Mouse (Mus musculus) embryonic facial prominence, embryonic 11.5 days (tissue): ENCODE measurements around the gene Enox1. TPM values are rescaled to one million over a fixed set of nuclear protein-coding genes. Genes with fewer than 3 reads are reported as not detected.
A peak's percentile ranks its signal among the peaks of the same experiment; 100 is the strongest.

Source experiments
- ATAC-seq: fragments of 200-750 bp; cut with Nextera tagmentation; replicated peaks from 2 replicates; pipeline ENCODE4 v1.8.0; 2017; ENCODE audit warnings: low read depth; ENCODE audit not compliant: insufficient number of reproducible peaks, low FRiP score, low TSS enrichment
- DNase-seq: peaks from one replicate; pipeline ENCODE4 v3.0.0-alpha.2; 2015; ENCODE audit warnings: low spot score
- H3K27ac ChIP-seq: fragments of 300-500 bp; sonication (generic); replicated peaks from 2 replicates; pipeline ENCODE4 v1.5.1; 2014; ENCODE audit warnings: mild to moderate bottlenecking, low read depth, low read length, control low read depth
- H3K27me3 ChIP-seq: fragments of 300-500 bp; sonication (generic); 2 replicates; pipeline ENCODE4 v1.6.1; 2014; ENCODE audit warnings: mild to moderate bottlenecking, low read length, moderate library complexity, mixed read lengths; ENCODE audit not compliant: control insufficient read depth, insufficient read depth
- H3K36me3 ChIP-seq: fragments of 300-500 bp; sonication (generic); replicated peaks from 2 replicates; pipeline ENCODE4 v1.6.1; 2014; ENCODE audit warnings: low read depth, mild to moderate bottlenecking, low read length, moderate library complexity, mixed read lengths; ENCODE audit not compliant: control insufficient read depth, insufficient read depth
- H3K4me1 ChIP-seq: fragments of 300-500 bp; sonication (generic); 2 replicates; pipeline ENCODE4 v1.6.1; 2014; ENCODE audit warnings: low read length, mixed read lengths; ENCODE audit not compliant: control insufficient read depth, insufficient read depth
- H3K4me2 ChIP-seq: fragments of 300-500 bp; sonication (generic); 2 replicates; pipeline ENCODE4 v1.6.1; 2014; ENCODE audit warnings: low read depth, mild to moderate bottlenecking, control low read depth, low read length, moderate library complexity
- H3K4me3 ChIP-seq: fragments of 300-500 bp; sonication (generic); 2 replicates; pipeline ENCODE4 v1.5.1; 2014; ENCODE audit warnings: low read depth, low read length, control low read depth
- H3K9ac ChIP-seq: fragments of 300-500 bp; sonication (generic); replicated peaks from 2 replicates; pipeline ENCODE4 v1.6.1; 2014; ENCODE audit warnings: mild to moderate bottlenecking, control low read depth, low read length
- H3K9me3 ChIP-seq: fragments of 300-500 bp; sonication (generic); replicated peaks from 2 replicates; pipeline ENCODE4 v1.6.1; 2016; ENCODE audit warnings: mild to moderate bottlenecking, low read length, inconsistent platforms, mixed read lengths; ENCODE audit not compliant: control insufficient read depth
- WGBS: fragments of 180-500 bp; shearing (Covaris S2); extraction: QIAGEN DNeasy Blood & Tissue Kit; methylation state at CpG from one replicate; pipeline ENCODE4 v1.1.7; 2014; 5-methylcytosine and 5-hydroxymethylcytosine counted together
- polyA plus RNA-seq: library from polyadenylated mRNA; unstranded; fragments of >200 nt; fragmentation: Nextera tagmentation; extraction: Ambion mirVana; gene quantifications from 2 replicates; pipeline ENCODE4 v1.2.1, GENCODE M21; 2014

The Enox1 gene
- polyA plus RNA-seq, 1 experiment from 2014 or later = 9.6 TPM

DNA sequence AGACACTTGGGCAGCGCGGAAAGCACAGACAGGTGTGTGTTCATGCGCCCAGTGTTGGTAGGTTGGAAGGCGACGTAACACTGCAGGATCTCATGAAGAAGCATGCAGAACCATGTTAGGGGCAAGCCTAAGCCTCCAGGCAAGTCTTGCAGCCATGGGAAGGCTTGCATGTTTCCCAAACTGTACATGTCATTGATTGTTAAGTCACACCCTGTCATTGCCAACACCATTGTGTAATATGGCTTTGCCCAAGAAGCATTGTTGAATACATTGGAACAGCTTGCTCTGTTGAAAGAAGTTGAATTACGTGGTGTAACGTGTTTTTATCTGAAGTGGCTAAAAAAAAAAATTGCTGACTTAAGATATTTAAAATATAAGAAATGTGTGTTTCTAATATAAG, 162.8 kb downstream of the Enox1 start:
- no peaks in the 10 kb centered on the region for H3K9me3 ChIP-seq
- DNase-seq (no peak), ATAC-seq (no peak)
- H3K4me2 ChIP-seq = no peak overlapping the region
- H3K9ac ChIP-seq = no peak overlapping the region
- H3K4me3 ChIP-seq = no peak overlapping the region
- no peaks in the 10 kb centered on the region for H3K4me1 ChIP-seq
- no peak overlapping the region for H3K27ac ChIP-seq
- WGBS = 93% methylated on average over 7 of the region's 7 CpGs
- H3K27me3 ChIP-seq = no peaks in the 10 kb centered on the region
- no peaks in the 10 kb centered on the region for H3K36me3 ChIP-seq

DNA sequence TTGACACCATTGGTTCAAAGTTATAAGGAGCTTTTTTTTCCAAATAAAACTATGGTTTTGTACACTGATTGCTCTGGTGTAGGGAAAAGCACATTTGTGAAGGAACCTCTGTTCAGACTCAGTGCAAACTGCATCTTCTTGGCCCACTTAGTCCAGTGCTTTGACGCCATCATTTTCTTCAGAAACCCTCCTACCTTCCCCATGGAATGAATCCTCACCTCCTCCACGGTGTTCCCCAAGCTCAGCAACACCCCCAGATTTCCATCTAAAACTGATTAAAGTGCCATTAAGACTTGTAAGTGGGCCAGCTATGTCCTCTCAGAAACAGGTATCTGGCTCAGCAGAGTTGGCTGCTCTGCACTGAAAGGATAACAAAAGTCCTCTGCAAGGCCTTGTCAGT, 167.8 kb downstream of the Enox1 start:
- no peaks in the 10 kb centered on the region for H3K9me3 ChIP-seq
- H3K9ac ChIP-seq = no peak overlapping the region
- no peaks in the 10 kb centered on the region for H3K36me3 ChIP-seq
- 86% methylated on average over 2 of the region's 2 CpGs for WGBS
- H3K4me2 ChIP-seq = no peak overlapping the region
- ATAC-seq (no peak), DNase-seq (no peak)
- no peaks in the 10 kb centered on the region for H3K4me1 ChIP-seq
- no peaks in the 10 kb centered on the region for H3K27me3 ChIP-seq
- H3K4me3 ChIP-seq = no peak overlapping the region
- no peak overlapping the region for H3K27ac ChIP-seq

DNA sequence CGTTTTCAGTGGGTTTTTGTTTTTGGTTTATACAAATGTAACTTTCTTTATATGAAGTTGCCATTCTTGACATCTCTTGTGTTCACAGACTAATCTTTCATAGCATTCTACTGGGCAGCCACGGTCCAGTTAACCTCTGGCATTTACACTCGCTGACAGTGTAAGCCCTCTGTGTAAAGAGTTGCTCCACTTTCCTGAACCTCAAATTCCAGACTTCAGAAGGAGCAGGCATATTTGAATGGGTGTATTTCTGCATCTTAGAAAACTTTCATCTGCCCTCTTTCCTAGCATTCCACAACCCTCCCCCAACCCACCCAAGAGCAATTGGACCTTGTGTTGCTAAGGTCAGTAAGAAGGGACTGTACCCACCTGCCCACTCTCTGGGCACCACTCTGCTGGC, 171.1 kb downstream of the Enox1 start:
- Histone ChIP-seq H3K4me2 (no peak overlapping the region), H3K36me3 (no peaks in the 10 kb centered on the region), H3K9ac (no peak overlapping the region), H3K4me1 (no peaks in the 10 kb centered on the region), H3K27me3 (no peaks in the 10 kb centered on the region), H3K4me3 (no peak overlapping the region), H3K27ac (no peak overlapping the region), H3K9me3 (no peaks in the 10 kb centered on the region)
- no peak for DNase-seq
- ATAC-seq = no peak
- WGBS = 78% methylated on average over 3 of the region's 3 CpGs

DNA sequence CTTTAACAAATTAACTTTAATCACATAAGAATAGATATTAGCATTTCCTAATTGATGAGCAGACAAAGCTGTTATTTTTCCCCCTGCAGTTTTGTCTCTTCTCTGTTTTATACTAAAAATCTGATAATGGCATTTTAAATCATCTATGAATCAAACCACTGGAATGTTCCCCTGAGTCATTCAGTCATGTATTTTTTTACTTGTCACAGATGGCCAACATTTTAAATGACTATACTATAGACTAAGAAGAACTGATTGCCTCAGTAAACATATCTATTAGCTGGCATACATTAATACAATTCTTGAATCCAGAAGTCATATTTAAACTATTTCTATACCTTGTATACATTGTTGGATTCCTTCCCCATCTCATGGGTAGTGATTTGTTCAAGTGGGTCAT, 173.2 kb downstream of the Enox1 start:
- no peaks in the 10 kb centered on the region for H3K36me3 ChIP-seq
- no peak overlapping the region for H3K9ac ChIP-seq
- no peak for ATAC-seq
- no peaks in the 10 kb centered on the region for H3K27me3 ChIP-seq
- H3K4me1 ChIP-seq = no peaks in the 10 kb centered on the region
- no peak overlapping the region for H3K4me3 ChIP-seq
- H3K9me3 ChIP-seq = no peaks in the 10 kb centered on the region
- H3K27ac ChIP-seq = no peak overlapping the region
- no peak for DNase-seq
- no peak overlapping the region for H3K4me2 ChIP-seq

DNA sequence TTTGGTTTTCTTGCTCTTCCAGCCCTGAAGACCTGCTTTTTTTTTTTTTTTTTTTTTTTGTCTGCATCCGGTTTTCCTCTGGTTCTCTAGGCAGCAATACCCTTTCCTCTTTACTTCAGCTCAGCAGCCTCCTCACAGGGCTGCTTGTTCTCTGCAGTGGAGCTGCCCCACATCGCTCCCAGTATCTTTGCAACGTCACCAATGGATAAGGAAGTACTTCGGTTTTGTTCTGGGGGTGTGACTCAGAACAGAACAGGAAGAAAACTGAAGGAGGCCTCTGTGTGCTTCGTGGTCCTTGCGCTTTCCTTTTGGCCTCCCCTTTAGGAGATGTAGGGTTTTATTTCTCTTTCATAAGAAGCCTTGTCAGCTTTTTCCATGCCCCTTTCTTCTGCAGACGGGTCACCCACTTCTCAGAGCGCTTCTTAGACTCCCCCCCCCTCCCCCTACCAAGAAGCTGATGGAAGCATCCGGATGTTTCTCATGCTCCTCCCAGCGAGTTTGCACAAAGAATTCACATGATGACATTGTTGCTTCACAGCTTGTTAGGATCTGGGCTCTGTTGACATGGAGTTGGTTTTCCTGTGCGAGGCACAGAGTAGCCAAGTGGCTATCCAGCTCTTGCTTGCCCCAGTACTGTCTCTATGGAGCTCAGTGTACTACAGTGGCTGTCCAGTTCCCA, 187.2 kb downstream of the Enox1 start:
- no peak for DNase-seq
- H3K4me3 ChIP-seq = no peak overlapping the region
- no peak overlapping the region for H3K9ac ChIP-seq
- H3K9me3 ChIP-seq = no peaks in the 10 kb centered on the region
- no peaks in the 10 kb centered on the region for H3K36me3 ChIP-seq
- H3K4me1 ChIP-seq = no peaks in the 10 kb centered on the region
- H3K4me2 ChIP-seq = no peak overlapping the region
- 67% methylated on average over 11 of the region's 11 CpGs for WGBS
- no peak for ATAC-seq
- no peaks in the 10 kb centered on the region for H3K27me3 ChIP-seq
- H3K27ac ChIP-seq = no peak overlapping the region

DNA sequence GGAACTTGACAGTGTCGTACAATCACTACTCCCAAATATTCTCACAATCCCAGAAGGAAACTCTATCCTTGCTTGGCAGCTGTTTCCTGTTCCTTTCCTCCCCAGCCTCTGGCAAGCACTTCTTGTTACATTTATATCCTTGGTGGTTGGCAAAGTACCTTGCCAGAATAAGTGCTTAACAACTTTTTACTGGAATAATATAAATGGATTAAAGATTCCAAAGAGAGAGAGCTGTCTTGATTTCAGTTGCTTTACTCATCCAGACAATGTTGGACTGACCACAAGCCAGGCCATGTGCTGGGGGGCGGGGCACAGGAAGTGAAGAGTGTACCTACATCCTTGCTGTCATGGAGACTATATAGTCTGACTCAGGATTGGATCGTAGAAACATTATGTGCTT, 189.7 kb downstream of the Enox1 start:
- no peak for ATAC-seq
- Histone ChIP-seq H3K27me3 (no peaks in the 10 kb centered on the region), H3K27ac (no peak overlapping the region), H3K9me3 (no peaks in the 10 kb centered on the region), H3K4me3 (no peak overlapping the region), H3K36me3 (no peaks in the 10 kb centered on the region), H3K4me2 (no peak overlapping the region), H3K9ac (no peak overlapping the region), H3K4me1 (no peaks in the 10 kb centered on the region)
- 88% methylated on average over 3 of the region's 3 CpGs for WGBS
- DNase-seq = no peak

DNA sequence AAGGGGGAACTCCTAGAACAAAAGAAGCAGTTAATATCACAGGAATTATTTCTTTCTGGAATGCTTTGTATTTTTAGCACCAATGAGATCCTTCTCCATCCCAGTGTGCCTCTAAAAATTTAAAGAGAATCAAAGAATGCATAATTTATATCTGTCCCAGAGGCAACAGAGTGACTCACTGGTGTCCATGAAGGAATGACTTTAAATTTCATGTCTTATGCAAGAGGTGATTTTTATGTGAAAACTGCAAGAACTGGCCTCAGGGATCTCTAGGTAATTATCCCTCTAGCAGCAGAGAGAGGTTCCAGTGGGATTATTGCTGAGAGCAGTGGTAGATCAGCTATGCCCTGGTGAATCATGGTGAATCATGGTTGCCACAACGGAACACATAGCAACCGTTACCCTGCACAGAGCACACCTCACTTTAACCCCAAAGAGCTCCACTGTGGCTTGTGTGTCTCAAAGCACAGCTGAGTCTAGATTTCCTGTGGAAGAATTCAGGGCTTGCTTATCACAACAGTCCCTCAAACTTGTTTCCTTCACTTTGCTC, 195.3 kb downstream of the Enox1 start:
- WGBS = 86% methylated on average over 2 of the region's 2 CpGs
- no peak overlapping the region for H3K4me2 ChIP-seq

DNA sequence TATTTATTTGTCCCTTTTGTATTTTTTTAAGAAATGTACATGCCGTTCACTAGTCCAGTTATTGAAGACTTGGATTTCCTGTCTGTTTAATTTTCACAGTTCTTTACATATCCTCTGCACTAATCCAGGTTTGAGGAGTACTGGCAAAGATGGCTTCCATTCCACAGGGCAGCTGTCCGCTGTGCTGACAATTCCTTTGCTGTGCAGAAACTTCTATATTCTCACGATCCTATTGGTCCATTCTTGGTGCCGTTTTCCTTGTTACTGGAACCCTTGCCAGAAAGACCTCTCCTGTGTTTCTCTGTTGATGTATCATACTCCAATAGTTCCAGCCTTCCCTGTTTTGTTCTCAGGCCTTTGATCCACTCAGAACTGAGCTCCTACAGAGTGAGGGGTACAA, 206.1 kb downstream of the Enox1 start:
- peak; percentile 22 for DNase-seq
- no peaks in the 10 kb centered on the region for H3K36me3 ChIP-seq
- WGBS = 81% methylated on average over 4 of the region's 4 CpGs
- H3K4me3 ChIP-seq = no peak overlapping the region
- no peak for ATAC-seq
- no peak overlapping the region for H3K9ac ChIP-seq
- no peaks in the 10 kb centered on the region for H3K9me3 ChIP-seq
- no peak overlapping the region for H3K27ac ChIP-seq
- no peaks in the 10 kb centered on the region for H3K4me1 ChIP-seq
- H3K4me2 ChIP-seq = no peak overlapping the region
- no peaks in the 10 kb centered on the region for H3K27me3 ChIP-seq

More for the DNA sequence above, 195.3 kb downstream of the Enox1 start:
- H3K27ac ChIP-seq = no peak overlapping the region
- ATAC-seq (no peak), DNase-seq (no peak)
- H3K9me3 ChIP-seq = no peaks in the 10 kb centered on the region
- no peak overlapping the region for H3K9ac ChIP-seq
- no peaks in the 10 kb centered on the region for H3K36me3 ChIP-seq
- H3K4me3 ChIP-seq = no peak overlapping the region
- no peaks in the 10 kb centered on the region for H3K27me3 ChIP-seq
- H3K4me1 ChIP-seq = no peaks in the 10 kb centered on the region
